Mouse (Mus musculus) liver, embryonic 13.5 days (tissue): ENCODE results near the gene Wdr25. TPM values are rescaled to one million over a fixed set of nuclear protein-coding genes. Genes with fewer than 3 reads are reported as not detected.

Experiments
- ATAC-seq: fragments of 200-750 bp; cut with Nextera tagmentation; 2 replicates; pipeline ENCODE4 v1.8.0; 2017; ENCODE audit warnings: low read depth, mild to moderate bottlenecking, moderate number of reproducible peaks, moderate library complexity
- DNase-seq: peaks from one replicate; pipeline ENCODE4 v3.0.0; 2022
- H3K27ac ChIP-seq: fragments of 300-500 bp; sonication (generic); 2 replicates; pipeline ENCODE4 v1.5.1; 2015; ENCODE audit warnings: moderate library complexity, mild to moderate bottlenecking, inconsistent platforms
- H3K27me3 ChIP-seq: fragments of 300-500 bp; sonication (generic); 2 replicates; pipeline ENCODE4 v1.6.1; 2015; ENCODE audit warnings: mild to moderate bottlenecking, inconsistent platforms
- H3K36me3 ChIP-seq: fragments of 300-500 bp; sonication (generic); 2 replicates; pipeline ENCODE4 v1.6.1; 2015; ENCODE audit warnings: mild to moderate bottlenecking, inconsistent platforms
- H3K4me1 ChIP-seq: fragments of 300-500 bp; sonication (generic); replicated peaks from 2 replicates; pipeline ENCODE4 v1.6.1; 2015; ENCODE audit warnings: inconsistent platforms
- H3K4me2 ChIP-seq: fragments of 300-500 bp; sonication (generic); 2 replicates; pipeline ENCODE4 v1.6.1; 2015; ENCODE audit warnings: inconsistent platforms, mild to moderate bottlenecking, moderate library complexity
- H3K4me3 ChIP-seq: fragments of 300-500 bp; sonication (generic); replicated peaks from 2 replicates; pipeline ENCODE4 v1.5.1; 2015; ENCODE audit warnings: mild to moderate bottlenecking, inconsistent platforms
- H3K9ac ChIP-seq: fragments of 300-500 bp; sonication (generic); 2 replicates; pipeline ENCODE4 v1.6.1; 2015; ENCODE audit warnings: mild to moderate bottlenecking, inconsistent platforms
- H3K9me3 ChIP-seq: fragments of 300-500 bp; sonication (generic); replicated peaks from 2 replicates; pipeline ENCODE4 v1.6.1; 2016; ENCODE audit warnings: inconsistent platforms
- WGBS: fragments of 180-500 bp; shearing (Covaris S2); methylation state at CpG from one replicate; pipeline ENCODE4 v1.1.7; 2015; ENCODE audit not compliant: insufficient replicate concordance; 5-methylcytosine and 5-hydroxymethylcytosine counted together
- polyA plus RNA-seq: library from polyadenylated mRNA; unstranded; fragments of >200 nt; fragmentation: Nextera tagmentation; extraction: Ambion mirVana; gene quantifications from 2 replicates; pipeline ENCODE4 v1.2.1, GENCODE M21; 2015

Gene Wdr25
- polyA plus RNA-seq, 1 experiment from 2014 or later: 2.7 TPM

GRCm38 (mm10) chr12:109068738-109069137, 175.3 kb downstream of the Wdr25 start:
- no peak overlapping the region for H3K4me3 ChIP-seq

GRCm38 (mm10) chr12:109069751-109070150, 176.3 kb downstream of the Wdr25 start:
- ATAC-seq (no peak), DNase-seq (no peak)
- no peak overlapping the region for H3K27ac ChIP-seq
- peaks cover 14% of the 10 kb centered on the region for H3K4me1 ChIP-seq
- 27% methylated on average over 2 of the region's 2 CpGs for WGBS
- no peaks in the 10 kb centered on the region for H3K9me3 ChIP-seq
- H3K36me3 ChIP-seq: no peaks in the 10 kb centered on the region
- H3K4me3 ChIP-seq: no peak overlapping the region
- H3K4me2 ChIP-seq: no peak overlapping the region
- H3K27me3 ChIP-seq: peaks cover 29% of the 10 kb centered on the region
- no peak overlapping the region for H3K9ac ChIP-seq

More at GRCm38 (mm10) chr12:109068738-109069137, 175.3 kb downstream of the Wdr25 start:
- ATAC-seq (no peak), DNase-seq (no peak)
- H3K27me3 ChIP-seq: peaks cover 29% of the 10 kb centered on the region
- H3K9me3 ChIP-seq: no peaks in the 10 kb centered on the region
- H3K4me1 ChIP-seq: peaks cover 14% of the 10 kb centered on the region
- no peak overlapping the region for H3K9ac ChIP-seq
- 28% methylated on average over 7 of the region's 7 CpGs for WGBS
- H3K36me3 ChIP-seq: no peaks in the 10 kb centered on the region
- H3K4me2 ChIP-seq: 0 out of 2 replicates have a peak overlapping the region, but pooled peaks have one; percentile 67
- H3K27ac ChIP-seq: no peak overlapping the region

- peaks cover 29% of the 10 kb centered on the region for H3K27me3 ChIP-seq
- H3K4me1 ChIP-seq: peaks cover 14% of the 10 kb centered on the region
- H3K9me3 ChIP-seq: no peaks in the 10 kb centered on the region
- no peak for DNase-seq
- no peaks in the 10 kb centered on the region for H3K36me3 ChIP-seq
- H3K4me2 ChIP-seq: no peak overlapping the region
- WGBS: 69% methylated on average over 13 of the region's 13 CpGs
- no peak overlapping the region for H3K9ac ChIP-seq
- no peak overlapping the region for H3K4me3 ChIP-seq
- no peak overlapping the region for H3K27ac ChIP-seq
- ATAC-seq: no peak
Measured at GRCm38 (mm10) chr12:109071248-109071647, 177.8 kb downstream of the Wdr25 start.

GRCm38 (mm10) chr12:109074106-109074505, 180.7 kb downstream of the Wdr25 start:
- H3K27me3 ChIP-seq: no peaks in the 10 kb centered on the region
- no peak for ATAC-seq
- no peak overlapping the region for H3K9ac ChIP-seq
- no peak for DNase-seq
- no peaks in the 10 kb centered on the region for H3K36me3 ChIP-seq
- H3K4me3 ChIP-seq: no peak overlapping the region
- H3K9me3 ChIP-seq: no peaks in the 10 kb centered on the region
- H3K4me2 ChIP-seq: no peak overlapping the region
- H3K27ac ChIP-seq: no peak overlapping the region
- no peaks in the 10 kb centered on the region for H3K4me1 ChIP-seq
- WGBS: 67% methylated on average over 6 of the region's 6 CpGs

GRCm38 (mm10) chr12:109074777-109075285, 181.4 kb downstream of the Wdr25 start:
- DNase-seq (no peak), ATAC-seq (no peak)
- H3K9me3 ChIP-seq: no peaks in the 10 kb centered on the region
- H3K27me3 ChIP-seq: no peaks in the 10 kb centered on the region
- H3K36me3 ChIP-seq: no peaks in the 10 kb centered on the region
- 51% methylated on average over 2 of the region's 2 CpGs for whole genome bisulfite sequencing
- H3K4me1 ChIP-seq: no peaks in the 10 kb centered on the region
- no peak overlapping the region for H3K4me3 ChIP-seq
- H3K27ac ChIP-seq: no peak overlapping the region
- no peak overlapping the region for H3K4me2 ChIP-seq
- H3K9ac ChIP-seq: no peak overlapping the region

- no peak overlapping the region for H3K27ac ChIP-seq
- no peak overlapping the region for H3K4me2 ChIP-seq
- no peaks in the 10 kb centered on the region for H3K9me3 ChIP-seq
- no peaks in the 10 kb centered on the region for H3K4me1 ChIP-seq
- no peaks in the 10 kb centered on the region for H3K27me3 ChIP-seq
- ATAC-seq (no peak), DNase-seq (no peak)
- no peak overlapping the region for H3K9ac ChIP-seq
- H3K4me3 ChIP-seq: no peak overlapping the region
- 62% methylated on average over 6 of the region's 6 CpGs for WGBS
- no peaks in the 10 kb centered on the region for H3K36me3 ChIP-seq
Measured at GRCm38 (mm10) chr12:109077036-109077435, 183.6 kb downstream of the Wdr25 start.

Other genes starting within 250 kb of the Wdr25 start
- gene Degs2, start 191.3 kb upstream of the Wdr25 start, polyA plus RNA-seq: 0.12 and 0.16 TPM in 2 replicates
- 7.7 and 10.6 TPM in 2 replicates for gene Yy1, start 100.7 kb upstream of the Wdr25 start, polyA plus RNA-seq
- 0.98 and 1.0 TPM in 2 replicates for gene Slc25a29, start 57.7 kb upstream of the Wdr25 start, polyA plus RNA-seq
- gene Slc25a47, start 57.6 kb upstream of the Wdr25 start, polyA plus RNA-seq: 2.0 and 2.5 TPM in 2 replicates
- 39.6 and 48.0 TPM in 2 replicates for gene Wars, start 543 bp downstream of the Wdr25 start, polyA plus RNA-seq
- gene Begain, start 174.6 kb downstream of the Wdr25 start, polyA plus RNA-seq: 0.39 and 0.74 TPM in 2 replicates